Mouse (Mus musculus) heart, embryonic 11.5 days (tissue): Measurements from ENCODE around the gene Sele. TPM values are rescaled to one million over a fixed set of nuclear protein-coding genes. Genes with fewer than 3 reads are reported as not detected.
"Not testable (repeated sequence)": the region's sequence is repeated elsewhere in the genome, so short reads cannot be mapped to it uniquely, and the experiment has no call there.

ENCODE experiments used
- ATAC-seq: fragments of 200-750 bp; cut with Nextera tagmentation; replicated peaks from 2 replicates; pipeline ENCODE4 v1.8.0; 2017; ENCODE audit warnings: moderate library complexity; ENCODE audit not compliant: insufficient number of reproducible peaks, low FRiP score, low TSS enrichment
- H3K27ac ChIP-seq: fragments of 300-500 bp; sonication (generic); 2 replicates; pipeline ENCODE4 v1.5.1; 2014; ENCODE audit warnings: mild to moderate bottlenecking, low read depth, low read length
- H3K27me3 ChIP-seq: fragments of 300-500 bp; sonication (generic); 2 replicates; pipeline ENCODE4 v1.6.1; 2014; ENCODE audit warnings: mild to moderate bottlenecking, low read length, mixed read lengths; ENCODE audit not compliant: control insufficient read depth, insufficient read depth
- H3K36me3 ChIP-seq: fragments of 300-500 bp; sonication (generic); 2 replicates; pipeline ENCODE4 v1.6.1; 2014; ENCODE audit warnings: mild to moderate bottlenecking, low read length, moderate library complexity, mixed read lengths; ENCODE audit not compliant: control insufficient read depth, insufficient read depth
- H3K4me1 ChIP-seq: fragments of 300-500 bp; sonication (generic); 2 replicates; pipeline ENCODE4 v1.6.1; 2014; ENCODE audit warnings: low read length; ENCODE audit not compliant: control insufficient read depth, insufficient read depth
- H3K4me2 ChIP-seq: fragments of 300-500 bp; sonication (generic); 2 replicates; pipeline ENCODE4 v1.6.1; 2014; ENCODE audit warnings: mild to moderate bottlenecking, moderate library complexity
- H3K4me3 ChIP-seq: fragments of 300-500 bp; sonication (generic); 2 replicates; pipeline ENCODE4 v1.5.1; 2014; ENCODE audit warnings: low read depth, low read length
- H3K9ac ChIP-seq: fragments of 300-500 bp; sonication (generic); 2 replicates; pipeline ENCODE4 v1.6.1; 2014; ENCODE audit warnings: mild to moderate bottlenecking, low read depth, low read length, moderate library complexity
- H3K9me3 ChIP-seq: fragments of 300-500 bp; sonication (generic); replicated peaks from 2 replicates; pipeline ENCODE4 v1.6.1; 2016; ENCODE audit warnings: low read length; ENCODE audit not compliant: control insufficient read depth
- WGBS: fragments of 180-500 bp; shearing (Covaris S2); extraction: QIAGEN DNeasy Blood & Tissue Kit; methylation state at CpG from one replicate; pipeline ENCODE4 v1.1.7; 2014; ENCODE audit not compliant: insufficient replicate concordance; 5-methylcytosine and 5-hydroxymethylcytosine counted together
- polyA plus RNA-seq: library from polyadenylated mRNA; unstranded; fragments of >200 nt; fragmentation: Nextera tagmentation; extraction: Ambion mirVana; gene quantifications from 2 replicates; pipeline ENCODE4 v1.2.1, GENCODE M21; 2014

Gene Sele
- 0.09 TPM in 1 of 2 replicates, not detected in the other for polyA plus RNA-seq

- Histone ChIP-seq H3K9ac (no peak within 1 kb of the TSS), H3K4me3 (no peak within 1 kb of the TSS), H3K9me3 (no peaks in the 10 kb centered on the region), H3K4me1 (no peaks in the 10 kb centered on the region), H3K4me2 (no peak within 1 kb of the TSS), H3K36me3 (no peaks in the 10 kb centered on the region), H3K27me3 (no peaks in the 10 kb centered on the region), H3K27ac (no peak within 1 kb of the TSS)
- 63% methylated on average over 5 of the region's 5 CpGs for WGBS
- ATAC-seq, result no peak
Observed at GRCm38 (mm10) chr1:164047934-164048333, at the start of gene Sele. Gene Sele (plus strand): TSS chr1:164048234.

- Histone ChIP-seq H3K9me3 (no peaks in the 10 kb centered on the region), H3K4me3 (no peak overlapping the region), H3K4me2 (no peak overlapping the region), H3K4me1 (no peaks in the 10 kb centered on the region), H3K9ac (no peak overlapping the region), H3K27me3 (no peaks in the 10 kb centered on the region), H3K36me3 (no peaks in the 10 kb centered on the region), H3K27ac (no peak overlapping the region)
- ATAC-seq, result no peak
- 57% methylated on average over 6 of the region's 6 CpGs for WGBS
Observed at GRCm38 (mm10) chr1:164001831-164002452, 46.1 kb upstream of the Sele start.

- Histone ChIP-seq H3K4me2 (no peak overlapping the region), H3K36me3 (no peaks in the 10 kb centered on the region), H3K27me3 (no peaks in the 10 kb centered on the region), H3K9ac (no peak overlapping the region), H3K27ac (no peak overlapping the region), H3K9me3 (no peaks in the 10 kb centered on the region), H3K4me1 (no peaks in the 10 kb centered on the region), H3K4me3 (no peak overlapping the region)
- ATAC-seq, result no peak
- 64% methylated on average over 3 of the region's 3 CpGs for WGBS
Observed at GRCm38 (mm10) chr1:164004311-164004710, 43.7 kb upstream of the Sele start.

- 39% methylated on average over 2 of the region's 2 CpGs for WGBS
- H3K4me2 ChIP-seq, result no peak overlapping the region
Observed at GRCm38 (mm10) chr1:164009235-164009634, 38.8 kb upstream of the Sele start.

GRCm38 (mm10) chr1:164014616-164015015 lies 33.4 kb upstream of the Sele start:
- 63% methylated on average over 1 of the region's 1 CpGs for WGBS

More at GRCm38 (mm10) chr1:164009235-164009634, 38.8 kb upstream of the Sele start:
- Histone ChIP-seq H3K4me3 (no peak overlapping the region), H3K27me3 (no peaks in the 10 kb centered on the region), H3K27ac (no peak overlapping the region), H3K36me3 (no peaks in the 10 kb centered on the region), H3K9ac (no peak overlapping the region), H3K4me1 (no peaks in the 10 kb centered on the region), H3K9me3 (no peaks in the 10 kb centered on the region)
- ATAC-seq, result no peak

GRCm38 (mm10) chr1:164018221-164018896 lies 29.7 kb upstream of the Sele start:
- no peak for ATAC-seq
- no peak overlapping the region for H3K9ac ChIP-seq
- H3K4me1 ChIP-seq, result no peaks in the 10 kb centered on the region
- no peak overlapping the region for H3K27ac ChIP-seq
- H3K9me3 ChIP-seq, result no peaks in the 10 kb centered on the region
- no peak overlapping the region for H3K4me2 ChIP-seq
- no peak overlapping the region for H3K4me3 ChIP-seq
- no peaks in the 10 kb centered on the region for H3K27me3 ChIP-seq
- no peaks in the 10 kb centered on the region for H3K36me3 ChIP-seq
- WGBS, result 87% methylated on average over 16 of the region's 16 CpGs

More at GRCm38 (mm10) chr1:164014616-164015015, 33.4 kb upstream of the Sele start:
- no peaks in the 10 kb centered on the region for H3K4me1 ChIP-seq
- no peak overlapping the region for H3K4me2 ChIP-seq
- H3K9me3 ChIP-seq, result no peaks in the 10 kb centered on the region
- H3K36me3 ChIP-seq, result no peaks in the 10 kb centered on the region
- no peak for ATAC-seq
- no peak overlapping the region for H3K4me3 ChIP-seq
- no peak overlapping the region for H3K27ac ChIP-seq
- no peaks in the 10 kb centered on the region for H3K27me3 ChIP-seq
- no peak overlapping the region for H3K9ac ChIP-seq

- no peak for ATAC-seq
- H3K27me3 ChIP-seq, result no peaks in the 10 kb centered on the region
- no peak overlapping the region for H3K9ac ChIP-seq
- H3K4me1 ChIP-seq, result no peaks in the 10 kb centered on the region
- no peak overlapping the region for H3K4me2 ChIP-seq
- no peak overlapping the region for H3K27ac ChIP-seq
- WGBS, result 55% methylated on average over 6 of the region's 6 CpGs
- H3K9me3 ChIP-seq, result no peaks in the 10 kb centered on the region
- no peaks in the 10 kb centered on the region for H3K36me3 ChIP-seq
- H3K4me3 ChIP-seq, result no peak overlapping the region
Observed at GRCm38 (mm10) chr1:164019789-164020188, 28.2 kb upstream of the Sele start.

- not testable (repeated sequence) for H3K4me2 ChIP-seq, H3K27ac ChIP-seq, H3K27me3 ChIP-seq, H3K4me1 ChIP-seq, H3K36me3 ChIP-seq, H3K9ac ChIP-seq, ATAC-seq, H3K4me3 ChIP-seq, H3K9me3 ChIP-seq
- WGBS, result 81% methylated on average over 3 of the region's 3 CpGs
Observed at GRCm38 (mm10) chr1:164020746-164021145, 27.3 kb upstream of the Sele start.

GRCm38 (mm10) chr1:164022106-164022505 lies 25.9 kb upstream of the Sele start:
- not testable (repeated sequence) for H3K27me3 ChIP-seq, ATAC-seq, H3K9ac ChIP-seq, H3K36me3 ChIP-seq, H3K4me1 ChIP-seq, H3K27ac ChIP-seq, H3K4me3 ChIP-seq, H3K9me3 ChIP-seq, H3K4me2 ChIP-seq
- 77% methylated on average over 5 of the region's 5 CpGs for WGBS
